Mouse (Mus musculus): Measurements from ENCODE around the gene Myo1c.

Gene Myo1c

GRCm38 (mm10) chr11:75716661-75717325 lies 66.5 kb downstream of the Myo1c start:
- DNase-seq (ENCODE audit: low spot score), result no peak

GRCm38 (mm10) chr11:75722339-75722738 lies 72.0 kb downstream of the Myo1c start:
- no peak for DNase-seq (ENCODE audit: low spot score)

All from left cerebral cortex, adult 11 months (tissue).